Mouse (Mus musculus) stomach, embryonic 16.5 days (tissue): ENCODE results near the gene Slc17a7. TPM values are rescaled to one million over a fixed set of nuclear protein-coding genes. Genes with fewer than 3 reads are reported as not detected.
A peak's percentile ranks its signal among the peaks of the same experiment; 100 is the strongest.

Source experiments
- ATAC-seq: fragments of 200-750 bp; cut with Nextera tagmentation; 2 replicates; pipeline ENCODE4 v1.8.0; 2017; ENCODE audit warnings: moderate number of reproducible peaks, moderate TSS enrichment; ENCODE audit not compliant: insufficient read depth, low FRiP score
- H3K27ac ChIP-seq: fragments of 300-500 bp; sonication (generic); 2 replicates; pipeline ENCODE4 v1.5.1; 2014; ENCODE audit warnings: low read length
- H3K27me3 ChIP-seq: fragments of 300-500 bp; sonication (generic); 2 replicates; pipeline ENCODE4 v1.6.1; 2014; ENCODE audit warnings: low read length, control low read depth, mixed read lengths; ENCODE audit not compliant: control insufficient read depth, insufficient read depth
- H3K36me3 ChIP-seq: fragments of 300-500 bp; sonication (generic); 2 replicates; pipeline ENCODE4 v1.6.1; 2014; ENCODE audit warnings: low read length; ENCODE audit not compliant: control insufficient read depth, insufficient read depth
- H3K4me1 ChIP-seq: fragments of 300-500 bp; sonication (generic); 2 replicates; pipeline ENCODE4 v1.6.1; 2014; ENCODE audit warnings: low read length, control low read depth, mixed read lengths; ENCODE audit not compliant: control insufficient read depth, insufficient read depth
- H3K4me2 ChIP-seq: fragments of 300-500 bp; sonication (generic); 2 replicates; pipeline ENCODE4 v1.6.1; 2014; ENCODE audit warnings: low read depth, low read length, mixed read lengths
- H3K4me3 ChIP-seq: fragments of 300-500 bp; sonication (generic); replicated peaks from 2 replicates; pipeline ENCODE4 v1.5.1; 2014; ENCODE audit warnings: mild to moderate bottlenecking, low read length
- H3K9ac ChIP-seq: fragments of 300-500 bp; sonication (generic); 2 replicates; pipeline ENCODE4 v1.6.1; 2014; ENCODE audit warnings: low read length
- H3K9me3 ChIP-seq: fragments of 300-500 bp; sonication (generic); replicated peaks from 2 replicates; pipeline ENCODE4 v1.6.1; 2016; ENCODE audit warnings: low read length, control low read depth; ENCODE audit not compliant: control insufficient read depth
- WGBS: fragments of 180-500 bp; shearing (Covaris S2); extraction: QIAGEN DNeasy Blood & Tissue Kit; methylation state at CpG from one replicate; pipeline ENCODE4 v1.1.7; 2014; 5-methylcytosine and 5-hydroxymethylcytosine counted together
- polyA plus RNA-seq: library from polyadenylated mRNA; unstranded; fragments of >200 nt; fragmentation: Nextera tagmentation; extraction: Ambion mirVana; gene quantifications from 2 replicates; pipeline ENCODE4 v1.2.1, GENCODE M21; 2015

The Slc17a7 gene
- polyA plus RNA-seq, 1 experiment from 2014 or later: 0.22 TPM

DNA sequence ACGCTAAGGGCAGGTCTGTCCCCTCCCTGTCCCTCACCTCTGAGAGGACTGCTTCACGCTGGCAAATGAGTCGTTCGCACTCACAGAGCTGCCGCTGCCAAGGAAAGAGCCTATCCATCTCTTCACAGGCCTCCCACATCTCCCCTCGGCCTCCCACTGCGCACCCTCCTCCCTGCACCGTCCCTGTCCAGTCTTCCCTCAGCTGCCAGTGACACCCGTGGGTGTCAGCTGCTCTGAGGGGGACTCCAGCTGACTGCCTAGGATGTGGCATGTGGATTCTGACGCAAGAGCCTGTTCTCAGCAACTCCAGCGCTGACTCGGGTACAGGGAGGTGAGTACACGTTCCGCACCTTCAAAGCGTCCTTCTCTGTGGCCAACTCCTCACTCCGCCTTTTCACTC is 25.9 kb downstream of the Slc17a7 start:
- H3K27me3 ChIP-seq: peaks cover 24% of the 10 kb centered on the region; the same call in 1 of the 2 replicates
- WGBS: 58% methylated on average over 16 of the region's 16 CpGs

DNA sequence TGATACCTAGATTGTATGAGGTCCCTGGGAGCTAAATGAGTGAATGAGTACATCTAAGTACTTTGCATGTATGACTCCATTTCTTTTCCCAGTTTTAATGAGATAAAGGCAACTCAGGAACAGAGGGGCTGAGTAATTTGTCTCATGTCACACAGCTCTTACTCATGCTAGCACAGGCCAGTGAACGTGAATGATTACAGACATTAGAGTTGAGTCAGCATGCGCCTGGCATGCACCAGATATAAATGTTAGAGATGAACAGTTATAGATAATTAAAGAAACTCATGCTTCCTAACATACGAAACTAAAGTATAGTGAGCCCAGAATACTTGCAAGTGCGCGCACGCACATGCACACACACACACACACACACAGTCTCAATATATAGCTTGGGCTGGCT is 26.4 kb downstream of the Slc17a7 start:
- WGBS: 88% methylated on average over 6 of the region's 6 CpGs
- no peak overlapping the region for H3K27ac ChIP-seq
- ATAC-seq: no peak
- H3K4me3 ChIP-seq: no peak overlapping the region
- no peaks in the 10 kb centered on the region for H3K36me3 ChIP-seq
- no peak overlapping the region for H3K4me2 ChIP-seq
- H3K27me3 ChIP-seq: 0 out of 2 replicates have a peak, but pooled peaks cover 19% of the 10 kb centered on the region
- no peaks in the 10 kb centered on the region; the same call in 1 of the 2 replicates for H3K4me1 ChIP-seq
- H3K9me3 ChIP-seq: no peaks in the 10 kb centered on the region
- no peak overlapping the region for H3K9ac ChIP-seq

More for the DNA sequence above, 25.9 kb downstream of the Slc17a7 start:
- no peak for ATAC-seq
- H3K4me1 ChIP-seq: no peaks in the 10 kb centered on the region; the same call in 1 of the 2 replicates
- no peaks in the 10 kb centered on the region for H3K9me3 ChIP-seq
- H3K27ac ChIP-seq: no peak overlapping the region
- H3K4me2 ChIP-seq: no peak overlapping the region
- no peak overlapping the region for H3K9ac ChIP-seq
- no peaks in the 10 kb centered on the region for H3K36me3 ChIP-seq
- H3K4me3 ChIP-seq: no peak overlapping the region

DNA sequence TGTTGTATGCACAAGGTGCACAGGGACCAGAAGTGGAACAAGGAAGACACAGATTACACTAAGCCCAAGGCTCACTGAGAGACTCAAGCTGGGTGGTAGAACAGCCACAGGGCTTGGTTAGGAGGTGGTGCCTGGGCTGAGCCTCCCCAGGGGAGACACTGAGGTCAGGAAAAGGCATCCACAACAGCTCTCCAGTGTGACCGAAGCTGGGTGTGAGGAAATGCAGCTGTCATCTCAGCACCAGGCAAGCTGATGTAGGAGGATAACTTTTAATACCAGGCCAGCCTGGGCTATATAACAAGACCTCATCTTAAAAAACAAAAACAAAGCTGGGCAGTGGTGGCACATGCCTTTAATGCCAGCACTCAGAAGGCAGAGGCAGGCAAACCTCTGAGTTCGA is 27.4 kb downstream of the Slc17a7 start:
- no peak for ATAC-seq
- Histone ChIP-seq H3K27me3 (peaks cover 15% of the 10 kb centered on the region; the same call in 1 of the 2 replicates), H3K4me3 (no peak overlapping the region), H3K9ac (no peak overlapping the region), H3K36me3 (no peaks in the 10 kb centered on the region), H3K9me3 (no peaks in the 10 kb centered on the region), H3K4me1 (no peaks in the 10 kb centered on the region; the same call in 1 of the 2 replicates), H3K4me2 (no peak overlapping the region), H3K27ac (no peak overlapping the region)
- WGBS: 53% methylated on average over 2 of the region's 2 CpGs

GRCm38 (mm10) chr7:45191803-45192363 is 28.1 kb downstream of the Slc17a7 start:
- Histone ChIP-seq H3K9ac (peak overlapping the region; percentile 27; the same call in 1 of the 2 replicates), H3K4me2 (no peak overlapping the region), H3K27ac (no peak overlapping the region), H3K27me3 (peaks cover 9% of the 10 kb centered on the region; the same call in 1 of the 2 replicates), H3K36me3 (no peaks in the 10 kb centered on the region), H3K4me1 (no peaks in the 10 kb centered on the region; the same call in 1 of the 2 replicates), H3K4me3 (no peak overlapping the region), H3K9me3 (no peaks in the 10 kb centered on the region)
- WGBS: 10% methylated on average over 8 of the region's 8 CpGs
- peak; percentile 34; the same call in 1 of the 2 replicates for ATAC-seq

DNA sequence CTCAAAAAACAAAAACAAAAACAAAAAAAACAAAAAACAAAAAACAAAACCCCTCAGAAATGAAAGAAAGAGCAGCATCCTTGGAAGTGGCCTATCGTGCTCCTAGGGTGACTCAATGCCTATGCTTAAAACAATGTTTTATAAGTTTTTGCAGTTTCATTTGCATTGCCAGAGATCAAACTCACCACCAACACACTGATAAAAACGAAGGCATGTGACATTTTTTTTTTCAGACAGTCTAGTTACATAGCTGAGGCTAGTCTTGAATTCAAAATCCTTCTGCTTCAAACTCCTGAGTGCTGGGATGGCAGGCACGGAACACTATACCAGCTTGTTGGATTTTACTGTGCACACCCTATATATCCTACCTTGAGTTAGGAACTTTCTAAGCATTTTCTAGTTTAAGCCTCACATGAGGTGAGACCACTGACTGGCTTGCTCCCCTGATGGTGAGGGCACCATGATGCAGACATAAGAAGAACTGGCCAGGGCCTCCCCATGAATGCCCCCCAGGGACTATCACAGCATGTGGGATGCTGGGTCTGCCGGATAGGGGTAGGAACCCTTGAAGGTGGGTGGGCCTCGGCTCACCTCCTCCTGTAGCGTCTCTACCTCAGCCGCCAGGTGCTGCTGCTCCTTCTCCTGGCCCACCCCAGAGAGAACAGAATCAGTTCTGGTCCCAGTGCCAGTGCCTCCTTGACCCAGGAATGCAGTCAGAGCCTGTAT is 29.0 kb downstream of the Slc17a7 start:
- H3K4me2 ChIP-seq: no peak overlapping the region
- no peak overlapping the region for H3K9ac ChIP-seq
- peaks cover 9% of the 10 kb centered on the region; the same call in 1 of the 2 replicates for H3K27me3 ChIP-seq
- H3K4me3 ChIP-seq: no peak overlapping the region
- no peak overlapping the region for H3K27ac ChIP-seq
- ATAC-seq: no peak
- no peaks in the 10 kb centered on the region for H3K36me3 ChIP-seq
- H3K9me3 ChIP-seq: no peaks in the 10 kb centered on the region
- WGBS: 91% methylated on average over 7 of the region's 7 CpGs
- H3K4me1 ChIP-seq: no peaks in the 10 kb centered on the region; the same call in 1 of the 2 replicates

DNA sequence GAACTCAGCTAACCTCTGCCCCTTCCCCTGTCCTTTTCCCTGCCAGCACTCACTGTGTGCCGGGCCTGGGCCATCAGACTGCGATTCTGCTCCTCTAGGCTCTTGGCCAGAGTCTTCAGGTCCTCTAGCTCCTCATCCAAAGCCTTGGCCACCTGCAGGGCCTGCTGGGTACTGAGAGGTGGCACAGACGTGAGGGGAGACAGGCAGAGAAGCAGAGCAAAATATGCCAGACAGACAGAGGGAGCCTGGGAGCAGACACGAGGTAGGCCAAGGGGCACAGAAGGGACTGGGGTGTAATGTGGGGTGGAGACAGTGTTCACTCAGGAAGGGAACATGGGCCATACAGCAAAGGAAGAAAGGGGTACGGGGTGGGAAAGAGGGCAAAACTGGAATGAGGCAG is 29.7 kb downstream of the Slc17a7 start:
- WGBS: 65% methylated on average over 5 of the region's 5 CpGs
- Histone ChIP-seq H3K27me3 (peaks cover 9% of the 10 kb centered on the region; the same call in 1 of the 2 replicates), H3K36me3 (no peaks in the 10 kb centered on the region), H3K4me1 (no peaks in the 10 kb centered on the region; the same call in 1 of the 2 replicates), H3K4me2 (no peak overlapping the region), H3K9ac (no peak overlapping the region), H3K4me3 (no peak overlapping the region), H3K9me3 (no peaks in the 10 kb centered on the region), H3K27ac (no peak overlapping the region)
- no peak for ATAC-seq

- H3K4me2 ChIP-seq: no peak overlapping the region
- no peaks in the 10 kb centered on the region for H3K36me3 ChIP-seq
- H3K9ac ChIP-seq: no peak overlapping the region
- no peak overlapping the region for H3K4me3 ChIP-seq
- 74% methylated on average over 17 of the region's 17 CpGs for WGBS
- H3K9me3 ChIP-seq: no peaks in the 10 kb centered on the region
- no peak overlapping the region for H3K27ac ChIP-seq
- ATAC-seq: no peak; the same call in 1 of the 2 replicates
- H3K4me1 ChIP-seq: no peaks in the 10 kb centered on the region; the same call in 1 of the 2 replicates
- peaks cover 6% of the 10 kb centered on the region; the same call in 1 of the 2 replicates for H3K27me3 ChIP-seq
These were observed 30.4 kb downstream of the Slc17a7 start for GRCm38 (mm10) chr7:45193871-45194785.

- Histone ChIP-seq H3K4me3 (no peak overlapping the region), H3K4me1 (no peaks in the 10 kb centered on the region; the same call in 1 of the 2 replicates), H3K9ac (no peak overlapping the region), H3K9me3 (no peaks in the 10 kb centered on the region), H3K36me3 (no peaks in the 10 kb centered on the region), H3K27me3 (no peaks in the 10 kb centered on the region; the same call in 1 of the 2 replicates), H3K4me2 (no peak overlapping the region), H3K27ac (no peak overlapping the region)
- 61% methylated on average over 13 of the region's 13 CpGs for WGBS
- no peak for ATAC-seq
These were observed 31.8 kb downstream of the Slc17a7 start for GRCm38 (mm10) chr7:45195341-45196175.
